Mouse (Mus musculus) kidney, postnatal 10 days (tissue): ENCODE results near the gene Hist1h1a.
"Not testable (repeated sequence)": the region's sequence is repeated elsewhere in the genome, so short reads cannot be mapped to it uniquely, and the experiment has no call there.

ENCODE experiments used
- DNase-seq: peaks from one replicate; pipeline ENCODE4 v3.0.0; 2021; ENCODE audit warnings: mixed read lengths

Hist1h1a gene

DNA sequence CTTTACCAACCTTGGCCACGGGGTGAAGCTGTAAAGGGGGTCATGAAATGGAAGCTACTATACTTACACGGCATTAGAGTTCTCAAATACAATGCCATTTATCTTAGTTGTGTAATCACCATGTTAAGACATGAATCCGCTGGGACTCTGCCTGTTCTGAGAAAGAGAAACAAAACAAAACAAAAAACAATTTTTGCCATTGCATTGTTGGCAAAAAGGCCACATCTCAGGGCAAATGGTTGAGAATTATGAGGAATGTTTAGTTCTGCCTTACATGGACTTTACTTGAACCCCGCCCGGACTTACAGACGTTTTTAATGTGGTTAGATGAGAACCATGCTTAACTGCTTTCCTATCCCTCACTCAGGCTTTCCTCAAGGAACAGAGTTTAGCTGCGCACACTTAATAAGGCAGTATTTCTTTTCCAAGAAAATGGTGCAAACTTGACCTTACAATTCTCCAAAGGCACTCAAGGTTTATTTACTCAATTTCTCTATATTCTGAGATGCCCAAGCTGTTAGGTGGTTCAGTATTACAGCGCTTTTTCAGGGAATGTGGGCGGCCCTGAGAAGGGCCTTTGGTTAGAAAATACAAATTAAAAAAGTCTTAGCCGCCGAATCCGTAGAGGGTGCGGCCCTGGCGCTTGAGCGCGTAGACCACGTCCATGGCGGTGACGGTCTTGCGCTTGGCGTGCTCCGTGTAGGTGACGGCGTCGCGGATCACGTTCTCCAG, 3.1 kb upstream of the Hist1h1a start:
- no peak for DNase-seq

DNA sequence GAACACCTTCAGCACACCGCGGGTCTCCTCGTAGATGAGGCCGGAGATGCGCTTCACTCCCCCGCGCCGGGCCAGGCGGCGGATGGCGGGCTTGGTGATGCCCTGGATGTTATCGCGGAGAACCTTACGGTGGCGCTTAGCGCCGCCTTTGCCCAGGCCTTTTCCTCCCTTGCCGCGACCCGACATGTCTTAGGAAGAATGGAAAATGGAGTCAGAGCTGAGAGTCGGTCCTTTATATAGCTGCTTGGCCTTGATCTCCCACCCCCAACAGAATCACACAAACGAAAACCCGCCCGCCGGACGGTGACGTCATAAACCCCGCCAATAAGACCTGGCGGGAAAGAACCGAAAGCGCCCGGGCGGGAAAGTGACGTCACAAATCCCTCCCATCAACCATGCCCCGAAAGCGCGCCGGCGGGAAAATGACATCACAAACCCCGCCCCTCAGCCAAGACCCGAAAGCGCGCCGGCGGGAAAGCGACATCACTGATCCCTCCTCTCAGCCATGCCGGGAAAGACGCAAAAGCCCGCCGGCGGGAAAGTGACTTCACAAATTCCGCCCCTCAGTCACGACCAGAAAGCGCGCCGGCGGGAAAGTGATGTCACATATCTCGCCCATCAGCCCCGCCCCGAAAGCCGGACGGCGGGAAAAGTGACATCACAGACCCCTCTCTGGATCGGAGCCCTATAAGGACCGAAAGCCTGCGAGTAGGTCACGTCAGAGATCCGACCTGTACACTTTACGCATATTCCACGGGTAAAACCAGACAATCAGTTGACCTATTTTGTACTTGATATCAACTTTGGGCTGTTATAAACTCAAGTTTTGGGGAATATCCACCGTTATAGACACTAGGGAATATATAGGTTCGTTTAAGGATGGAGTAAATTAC, 2.2 kb upstream of the Hist1h1a start, which contains the start of gene Hist1h4a:
Hist1h4a (minus strand) TSS at position 259 of the 893 bp plus-strand sequence.
- DNase-seq = peak; percentile 100

DNA sequence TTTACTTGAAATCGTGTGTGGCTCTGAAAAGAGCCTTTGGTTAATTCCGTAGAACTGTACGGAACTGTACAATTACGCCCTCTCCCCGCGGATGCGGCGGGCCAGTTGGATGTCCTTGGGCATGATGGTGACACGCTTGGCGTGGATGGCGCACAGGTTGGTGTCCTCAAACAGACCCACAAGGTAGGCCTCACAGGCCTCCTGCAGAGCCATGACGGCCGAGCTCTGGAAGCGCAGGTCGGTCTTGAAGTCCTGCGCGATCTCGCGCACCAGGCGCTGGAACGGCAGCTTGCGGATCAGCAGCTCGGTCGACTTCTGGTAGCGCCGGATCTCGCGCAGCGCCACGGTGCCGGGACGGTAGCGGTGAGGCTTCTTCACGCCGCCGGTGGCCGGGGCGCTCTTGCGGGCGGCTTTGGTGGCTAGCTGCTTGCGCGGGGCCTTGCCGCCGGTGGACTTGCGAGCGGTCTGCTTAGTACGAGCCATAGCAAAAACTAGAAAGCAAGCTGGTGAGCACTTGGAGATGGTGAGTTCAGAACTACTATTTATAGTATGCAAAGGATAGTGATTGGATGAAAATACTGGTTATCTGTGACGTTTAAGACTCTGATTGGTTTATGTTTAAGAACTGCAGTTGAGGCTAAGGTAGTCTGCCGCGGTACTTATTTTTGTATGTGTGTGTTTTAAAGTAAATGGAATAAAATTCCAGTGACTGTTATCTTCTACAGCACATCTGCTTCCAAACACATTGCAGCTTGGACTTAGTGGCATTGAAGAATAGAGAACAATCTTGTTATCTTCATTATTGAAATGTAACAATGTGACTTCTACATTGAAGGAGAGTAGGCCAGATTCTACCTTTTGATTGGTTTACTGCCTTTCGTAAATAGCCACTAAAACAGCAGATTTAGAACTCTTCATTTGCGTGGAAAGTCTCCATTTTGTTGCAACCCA, 1.3 kb upstream of the Hist1h1a start, which contains the start of gene Hist1h3a:
Hist1h3a (minus strand) TSS at position 516 of the 951 bp plus-strand sequence.
- peak; percentile 72 for DNase-seq

DNA sequence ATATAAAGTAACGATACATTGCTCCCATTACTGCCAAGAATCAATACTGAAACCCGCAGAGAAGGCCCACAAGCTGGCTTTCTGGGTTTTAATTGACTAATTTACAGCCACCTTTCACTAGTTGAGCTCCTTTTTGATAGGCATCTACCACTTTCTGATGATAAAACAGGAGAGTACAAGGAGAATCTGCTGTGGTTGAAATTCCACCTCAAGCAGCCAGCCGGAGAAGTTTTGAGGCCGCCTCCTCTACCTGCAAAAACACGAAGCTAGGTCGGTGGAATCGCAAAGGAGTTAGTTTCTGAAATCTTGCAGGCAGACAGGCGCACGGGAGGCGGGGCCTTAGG, 252 bp upstream of the Hist1h1a start:
- DNase-seq = no peak

DNA sequence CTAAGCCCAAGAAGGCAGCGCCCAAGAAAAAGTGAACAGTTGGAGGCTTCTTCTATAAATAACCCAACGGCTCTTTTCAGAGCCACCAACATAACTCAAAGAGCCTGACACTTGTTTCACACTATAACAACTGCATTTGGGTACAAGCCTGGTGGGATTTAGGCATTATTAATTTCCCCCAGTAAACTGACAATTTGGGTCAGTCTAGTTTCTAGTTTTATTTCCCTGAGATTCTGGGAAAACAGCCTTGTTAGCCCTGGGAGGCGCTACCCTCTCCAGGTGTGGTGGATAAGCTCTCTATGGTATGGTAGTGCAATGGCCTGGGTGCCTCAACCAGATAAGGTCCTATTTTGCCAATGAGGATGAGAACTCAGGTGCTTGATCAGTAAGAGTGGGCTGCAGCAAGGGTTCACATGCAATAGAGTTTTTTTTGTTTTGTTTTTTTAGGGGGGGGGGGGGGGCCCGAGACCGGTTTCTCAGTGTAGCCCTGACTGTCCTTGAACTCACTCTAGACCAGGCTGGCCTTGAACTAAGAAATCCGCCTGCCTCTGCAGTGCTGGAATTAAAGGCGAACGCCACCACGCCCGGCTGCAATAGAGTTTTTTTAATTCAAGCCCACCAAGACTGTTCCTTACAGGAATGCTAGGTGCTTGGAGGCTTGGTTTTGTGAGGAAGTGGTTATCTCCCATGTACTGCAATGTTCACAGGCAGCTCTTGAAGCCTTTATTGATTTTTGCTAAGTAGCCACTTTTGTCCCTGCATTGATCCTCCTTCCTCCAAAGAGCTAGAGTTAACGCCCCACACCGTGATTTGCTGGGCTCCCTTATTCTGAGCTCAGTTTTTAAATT, 1.1 kb downstream of the Hist1h1a start:
- DNase-seq = no peak

DNA sequence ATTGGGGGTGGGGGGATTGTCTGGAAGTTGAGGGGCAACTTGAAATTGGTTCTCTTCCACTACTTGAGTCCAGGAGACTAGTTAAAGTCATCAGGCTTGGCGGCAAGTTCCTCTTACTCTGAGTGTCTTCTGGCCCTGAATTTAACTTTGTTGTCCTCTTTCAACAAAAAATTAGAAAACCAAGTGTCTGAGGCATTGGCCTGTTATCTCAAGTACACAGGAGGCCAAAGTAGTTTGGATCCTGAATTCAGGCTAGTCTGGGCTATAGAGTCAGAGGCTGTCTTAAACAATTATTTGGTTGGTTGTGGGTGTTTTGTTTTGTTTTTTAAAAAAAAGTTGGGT, 1.7 kb downstream of the Hist1h1a start:
- DNase-seq = no peak

DNA sequence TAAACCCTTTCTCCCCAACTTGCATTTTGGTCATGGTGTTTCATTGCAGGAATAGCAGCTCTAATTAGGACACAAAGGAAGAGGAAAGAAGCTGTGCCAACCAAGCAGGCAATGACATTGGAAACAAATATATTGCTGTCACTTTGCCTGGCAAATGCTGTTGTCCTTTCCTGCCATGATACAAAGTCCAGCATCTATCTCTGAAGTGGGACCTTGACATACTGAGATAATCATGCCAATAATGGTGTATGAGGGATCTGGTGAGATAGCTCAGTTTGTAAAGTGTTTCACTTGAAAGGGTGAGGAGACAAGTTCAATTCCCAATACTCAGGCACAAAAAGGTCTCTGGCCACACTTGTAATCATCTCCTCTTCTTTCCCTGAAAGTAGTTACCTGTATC, 3.3 kb downstream of the Hist1h1a start:
- DNase-seq = no peak

DNA sequence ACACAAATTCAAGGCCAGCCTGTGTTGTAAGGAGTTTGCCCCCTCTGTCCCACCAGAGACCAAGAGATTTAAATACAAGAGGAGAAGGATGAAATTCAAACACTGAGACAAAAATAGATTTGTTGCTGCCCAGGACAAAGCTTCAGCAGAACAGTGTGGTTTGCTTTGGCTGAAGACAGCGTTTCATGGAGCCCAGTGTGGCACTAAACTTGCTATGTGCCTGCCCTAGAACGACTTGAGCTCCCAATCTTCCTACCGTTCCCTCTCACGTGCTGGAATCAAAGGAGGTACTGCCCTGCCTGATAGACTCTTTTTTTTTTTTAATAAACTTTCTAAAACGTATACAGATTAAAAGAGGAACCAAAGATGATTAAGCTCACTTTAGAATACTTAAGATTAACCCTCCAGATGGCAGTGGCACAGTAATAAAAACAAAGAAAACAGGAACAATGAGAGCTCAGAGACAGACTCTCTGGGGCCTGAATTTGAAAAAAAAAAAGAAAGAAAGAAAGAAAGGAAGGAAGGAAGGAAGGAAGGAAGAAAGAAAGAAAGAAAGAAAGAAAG, 5.5 kb downstream of the Hist1h1a start:
- no peak for DNase-seq

DNA sequence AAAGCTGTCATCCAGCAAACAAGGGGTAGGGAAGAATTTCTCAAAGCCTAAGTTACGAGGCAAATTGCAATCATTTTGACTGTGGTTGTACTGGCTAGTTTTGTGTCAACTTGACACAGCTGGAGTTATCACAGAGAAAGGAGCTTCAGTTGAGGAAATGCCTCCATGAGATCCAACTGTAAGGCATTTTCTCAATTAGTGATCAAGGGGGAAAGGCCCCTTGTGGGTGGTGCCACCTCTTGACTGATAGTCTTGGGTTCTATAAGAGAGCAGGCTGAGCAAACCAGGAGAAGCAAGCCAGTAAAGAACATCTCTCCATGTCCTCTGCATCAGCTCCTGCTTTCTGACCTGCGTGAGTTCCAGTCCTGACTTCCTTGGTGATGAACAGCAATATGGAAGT, 6.1 kb downstream of the Hist1h1a start, which contains the start of gene Trim38:
Trim38 (plus strand) TSS at position 301 of the 400 bp plus-strand sequence.
- DNase-seq = not testable (repeated sequence)

DNA sequence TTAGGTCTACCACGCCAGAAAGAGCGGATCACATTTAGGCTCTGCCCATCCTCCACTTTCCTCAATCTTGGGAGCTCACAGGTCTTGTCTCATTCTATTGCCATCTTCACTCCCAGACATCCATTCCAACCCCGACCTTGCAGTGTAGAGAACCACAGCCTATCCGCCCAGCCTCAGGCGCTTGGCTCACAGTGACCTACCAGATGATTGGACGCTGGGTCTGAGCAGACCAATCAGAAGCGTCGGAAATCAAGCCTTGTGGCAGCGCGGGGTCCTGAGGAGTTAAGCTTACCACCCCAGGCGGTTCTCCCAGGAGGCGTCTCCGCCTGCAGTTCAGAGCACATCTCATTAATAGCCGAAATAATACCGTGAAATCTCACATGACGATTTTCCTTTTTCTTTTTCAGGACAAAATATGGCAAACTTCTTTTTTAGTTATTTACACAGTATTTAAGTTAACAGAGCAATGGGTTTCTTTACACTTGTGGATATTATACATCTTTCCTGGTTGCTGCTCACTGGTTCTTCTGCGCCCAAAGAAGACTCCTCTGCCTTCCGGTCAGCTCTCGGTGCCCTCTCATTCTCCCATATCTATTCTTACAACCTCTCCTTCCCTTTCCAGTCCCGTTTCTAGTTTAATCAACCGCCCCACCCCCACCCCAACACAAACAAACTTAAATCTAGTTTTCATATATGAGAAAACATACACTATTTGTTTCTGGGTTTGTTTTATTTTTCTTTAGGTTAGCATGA, 9.3 kb downstream of the Hist1h1a start:
- peak; percentile 56 for DNase-seq

DNA sequence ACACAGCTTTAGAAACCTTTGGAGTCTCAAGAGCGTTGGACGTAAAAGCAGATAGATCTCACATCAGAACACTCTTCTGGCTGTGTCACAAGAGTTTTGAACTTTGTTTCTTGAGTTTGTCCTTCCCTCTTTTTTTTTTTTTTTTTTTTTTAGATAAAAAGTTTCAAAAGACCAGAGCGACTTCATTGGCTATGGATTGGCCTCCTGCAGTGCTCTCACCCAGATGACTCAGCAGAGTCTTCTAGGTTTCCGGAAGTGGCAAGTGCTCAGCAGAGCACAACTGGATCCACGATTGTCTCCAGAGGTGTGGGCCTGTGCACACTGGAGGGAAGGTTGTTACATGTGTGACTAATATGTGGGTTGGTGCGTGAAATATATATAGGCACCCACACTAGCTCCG, 14.9 kb downstream of the Hist1h1a start:
- DNase-seq = no peak

DNA sequence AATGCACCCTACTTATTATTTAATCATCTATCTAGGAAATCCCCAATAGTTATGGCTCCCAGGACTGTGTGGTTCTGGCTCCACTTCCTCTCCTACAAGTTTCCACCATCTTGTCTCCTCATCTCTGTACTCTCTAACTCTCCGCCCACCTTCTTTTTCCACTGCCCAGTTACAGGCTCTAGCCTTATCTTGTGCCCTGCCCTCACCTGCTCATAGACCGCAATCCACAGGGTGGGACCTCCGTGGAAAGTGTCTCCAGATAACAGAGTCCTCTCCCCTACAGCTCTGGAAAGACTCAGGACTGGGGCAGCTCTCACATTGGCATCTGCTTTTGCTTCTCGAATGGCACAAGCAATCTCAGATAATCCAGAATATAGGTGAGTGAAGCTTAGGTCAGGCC, 15.6 kb downstream of the Hist1h1a start:
- no peak for DNase-seq

DNA sequence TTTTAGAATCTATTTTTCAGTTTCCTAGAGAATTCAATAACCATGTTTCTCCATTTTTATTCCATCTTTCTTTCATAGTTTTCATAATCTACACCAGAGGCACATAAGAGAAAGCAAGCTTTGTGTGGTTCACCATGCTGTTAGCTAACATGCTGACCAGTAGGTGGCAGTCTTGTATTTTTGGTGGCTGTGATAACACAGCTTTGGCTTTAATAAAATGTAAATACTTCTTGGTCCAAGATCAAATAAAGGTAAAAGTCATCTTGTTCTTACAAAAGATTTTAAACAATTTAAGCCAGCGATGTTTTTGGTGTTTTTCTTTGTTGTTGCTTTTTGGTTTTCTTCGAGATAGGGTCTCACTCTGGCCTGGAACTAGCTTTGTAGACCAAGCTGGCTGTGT, 29.1 kb downstream of the Hist1h1a start:
- peak; percentile 68 for DNase-seq

DNA sequence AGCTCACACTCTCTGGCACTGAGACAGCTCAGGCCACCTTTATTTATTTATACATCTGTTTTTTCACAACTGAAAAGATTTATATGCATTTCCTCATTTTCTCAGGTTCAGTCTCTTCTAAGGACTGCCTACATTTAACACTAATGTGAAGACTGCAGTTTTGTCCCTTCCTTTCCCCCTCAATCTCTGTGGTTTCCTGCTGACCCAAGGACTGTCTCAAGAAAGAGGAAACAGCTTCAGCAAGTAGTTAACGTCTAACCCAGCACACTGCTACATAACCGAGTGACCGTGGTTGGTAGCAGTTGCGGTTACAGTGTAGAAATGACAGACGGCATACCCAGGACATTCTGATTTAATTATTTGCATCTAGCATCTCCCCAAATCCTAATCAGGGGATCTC, 35.9 kb downstream of the Hist1h1a start:
- DNase-seq = no peak

DNA sequence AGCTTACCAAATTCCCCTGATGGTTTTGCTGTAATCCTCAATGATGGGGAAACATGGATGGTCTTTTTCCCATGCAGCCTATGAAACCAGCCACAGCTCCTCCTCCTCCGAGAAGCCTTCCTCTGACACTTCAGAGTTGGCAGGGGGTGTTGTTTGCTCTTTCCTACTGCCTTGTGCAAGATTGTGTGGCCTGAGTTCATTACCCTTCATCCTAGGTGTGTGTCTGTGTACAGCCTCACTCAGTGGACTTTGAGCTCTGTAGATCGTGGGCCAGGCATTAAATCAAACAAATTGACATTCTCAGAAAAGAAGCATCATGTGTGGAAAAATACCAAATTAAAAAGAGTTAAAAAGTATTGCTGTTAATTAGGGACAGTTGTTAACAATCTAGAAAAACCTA, 41.1 kb downstream of the Hist1h1a start:
- DNase-seq = no peak

DNA sequence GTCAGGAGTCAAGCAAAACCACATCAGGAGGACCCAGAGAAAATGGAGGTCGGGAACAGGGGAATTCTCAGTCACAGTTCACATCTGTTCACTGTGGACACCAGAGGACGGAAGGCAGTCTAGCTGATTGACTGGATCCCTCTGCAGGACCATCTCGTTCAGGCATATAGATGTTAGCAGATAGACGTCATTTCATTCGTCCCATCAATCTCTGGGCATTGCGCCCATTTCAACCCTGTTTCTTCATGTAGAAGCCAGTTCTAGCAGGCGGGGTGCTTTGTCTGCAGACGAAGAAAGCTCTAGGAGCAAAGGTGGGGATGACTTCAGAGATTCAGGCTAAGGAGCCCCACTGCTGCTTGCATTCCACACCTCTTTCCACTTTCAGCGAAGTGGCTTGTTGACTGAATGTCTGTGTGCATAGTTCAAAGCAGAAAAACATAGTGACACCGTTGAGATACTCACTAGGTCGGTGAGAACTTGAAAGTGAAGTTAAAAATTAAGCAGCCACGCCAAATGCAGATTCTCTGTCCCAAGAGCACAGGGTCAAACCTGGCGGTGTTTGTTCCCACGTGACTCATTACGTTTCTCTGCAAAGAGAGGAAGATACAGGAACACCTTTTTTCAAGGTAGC, 43.1 kb downstream of the Hist1h1a start, which contains the start of gene Slc17a2:
Slc17a2 (plus strand) TSS at position 572 of the 631 bp plus-strand sequence.
- DNase-seq = peak; percentile 14
